Mouse (Mus musculus): ENCODE measurements around the gene Ubac2.

The Ubac2 gene

DNA sequence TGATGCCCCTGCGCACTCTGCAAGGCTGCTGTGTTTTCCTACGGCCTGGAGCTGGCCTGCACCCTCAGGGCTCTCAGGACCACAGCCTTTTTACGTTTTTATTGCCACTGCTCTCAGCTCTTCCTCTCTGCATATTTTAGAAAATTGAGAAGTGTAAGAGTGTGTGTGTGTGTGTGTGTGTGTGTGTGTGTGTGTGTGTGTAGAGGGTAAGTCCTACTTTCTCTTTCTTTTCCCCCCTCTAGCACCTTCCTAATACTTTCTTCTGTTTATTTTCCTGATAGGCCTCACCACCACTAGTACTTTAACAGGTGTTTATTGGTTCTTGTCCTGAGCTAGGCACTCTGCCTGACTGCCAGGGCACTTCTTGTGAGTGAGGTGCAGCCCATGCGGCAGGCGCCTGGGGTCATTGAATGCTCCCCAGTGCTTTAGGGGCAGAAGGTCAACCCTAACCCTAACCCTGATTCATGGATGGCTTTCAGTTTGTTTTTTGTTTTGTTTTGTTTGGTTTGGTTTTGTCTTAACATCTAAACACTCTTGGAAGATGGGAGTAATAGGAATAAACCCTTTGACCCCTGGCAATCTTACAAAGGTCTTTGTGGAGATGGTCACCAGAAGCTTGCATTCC lies 16.2 kb downstream of the Ubac2 start:
- DNase-seq (ENCODE audit: extremely low spot score), result no peak

DNA sequence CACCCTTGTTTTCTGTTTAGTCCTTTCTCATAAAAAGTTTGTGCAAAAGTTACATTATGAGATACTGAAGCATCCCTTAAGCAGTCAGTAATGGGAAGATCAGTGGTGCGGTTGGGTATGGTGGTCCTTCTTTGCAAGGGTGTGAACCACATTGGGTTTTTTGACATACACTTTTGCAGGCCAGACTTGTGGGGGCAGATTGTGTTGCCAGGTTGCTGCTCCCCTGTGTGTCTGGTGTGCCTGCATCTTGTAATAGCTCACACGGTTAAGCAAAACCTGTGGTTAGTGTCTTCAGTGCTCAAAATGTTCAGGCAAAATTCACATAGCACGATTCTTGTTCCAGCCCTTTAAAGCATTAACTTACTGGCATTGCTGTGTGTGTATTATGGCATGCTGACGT lies 16.9 kb downstream of the Ubac2 start:
- DNase-seq (ENCODE audit: extremely low spot score), result no peak

DNA sequence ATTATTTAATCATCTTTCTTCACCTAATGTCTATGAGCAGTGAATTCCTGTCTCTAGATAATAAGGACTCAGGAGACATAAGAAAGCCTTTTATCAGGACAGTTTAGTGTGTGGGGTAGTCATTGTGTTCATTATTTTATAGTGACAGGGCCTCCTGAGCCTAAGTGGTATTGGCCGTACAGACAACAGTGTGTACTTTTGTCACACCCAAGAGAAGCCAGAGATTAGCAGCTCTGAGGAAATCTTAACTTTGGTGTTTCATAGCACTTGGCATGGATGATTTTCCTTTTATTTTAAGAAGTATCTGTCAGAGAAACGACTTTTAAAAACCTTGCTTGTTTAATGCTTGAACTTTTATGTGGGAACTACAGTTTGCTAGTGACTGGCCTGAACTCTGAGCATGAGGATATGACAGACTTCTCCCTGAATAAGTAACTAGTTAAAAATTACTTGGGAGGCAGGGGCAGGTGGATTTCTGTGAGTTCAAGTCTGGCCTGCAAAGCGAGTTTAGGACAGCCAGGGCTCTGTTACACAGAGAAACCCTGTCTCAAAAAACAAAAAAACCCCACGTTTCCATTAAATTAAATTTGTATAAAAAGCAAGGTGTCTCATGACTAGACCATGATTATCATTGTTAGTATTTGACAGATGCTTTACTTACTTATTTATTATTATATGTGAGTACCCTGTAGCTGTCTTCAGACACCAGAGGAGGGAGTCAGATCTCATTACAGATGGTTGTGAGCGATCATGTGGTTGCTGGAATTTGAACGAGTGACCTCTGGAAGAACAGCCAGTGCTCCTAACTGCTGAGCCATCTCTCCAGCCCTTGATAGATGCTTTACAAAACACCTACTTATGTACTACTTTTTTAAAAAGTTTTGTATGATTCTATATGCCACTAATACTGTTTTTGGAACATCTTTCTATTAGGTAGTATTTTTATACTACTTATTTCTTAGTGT lies 18.0 kb downstream of the Ubac2 start:
- no peak for DNase-seq (ENCODE audit: extremely low spot score)

DNA sequence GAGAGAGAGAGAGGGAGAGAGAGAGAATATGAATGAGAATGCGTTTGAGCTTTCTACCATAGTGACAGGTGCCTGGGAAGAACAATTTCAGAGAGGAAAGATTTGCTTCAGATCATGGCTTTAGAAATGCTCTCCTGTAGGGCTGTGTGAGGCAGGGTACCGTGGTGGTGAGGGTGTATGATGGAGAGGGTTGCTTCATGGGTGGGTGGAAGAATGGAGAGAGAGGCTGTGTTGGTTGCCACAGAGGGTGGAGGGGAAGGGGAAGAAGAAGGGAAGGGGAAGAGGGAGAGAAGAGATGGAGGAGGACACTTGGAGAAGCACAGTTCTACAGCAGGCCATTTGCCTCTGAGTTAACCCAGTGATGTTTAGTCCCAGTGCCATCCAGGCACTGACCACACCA lies 19.4 kb downstream of the Ubac2 start:
- DNase-seq (ENCODE audit: extremely low spot score), result no peak

DNA sequence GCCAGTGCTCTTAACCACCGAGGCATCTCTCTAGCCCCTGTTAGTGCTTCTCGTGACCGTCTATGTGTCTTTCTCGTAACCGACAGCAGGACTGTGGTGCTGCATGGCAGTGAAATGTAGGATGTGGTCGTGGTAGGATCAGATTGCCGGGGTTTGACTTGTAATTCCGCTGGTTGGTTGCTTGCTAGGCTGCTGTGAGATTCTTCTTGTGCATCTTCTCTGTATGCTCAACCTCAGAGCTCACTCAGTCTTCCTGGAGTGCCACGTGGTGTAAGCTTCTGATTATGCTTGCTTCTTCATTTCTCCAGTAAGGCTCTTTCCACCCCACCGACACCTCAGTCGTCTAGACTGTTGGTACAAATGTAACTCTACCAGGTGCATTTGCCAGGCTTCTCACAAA lies 20.1 kb downstream of the Ubac2 start:
- DNase-seq (ENCODE audit: extremely low spot score), result no peak

DNA sequence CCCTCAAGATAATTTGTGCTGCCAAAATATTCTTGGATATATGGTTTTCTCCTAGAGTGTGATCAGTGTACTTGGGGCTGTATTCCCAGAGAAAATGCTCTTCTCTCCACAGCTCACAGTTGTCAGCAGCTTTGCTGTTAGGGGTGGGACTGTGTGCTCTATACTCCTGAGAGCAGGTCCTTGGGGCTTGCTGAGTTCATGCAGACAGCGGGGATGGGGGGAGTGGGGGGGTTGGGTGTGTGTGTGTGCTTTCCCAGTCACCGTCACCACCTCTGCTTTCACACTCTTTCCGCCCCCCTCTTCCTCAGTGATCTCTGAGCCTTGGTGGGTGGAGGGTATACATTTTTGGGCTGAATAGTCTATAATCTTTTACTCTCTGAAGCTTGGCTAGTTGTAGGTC lies 20.7 kb downstream of the Ubac2 start:
- DNase-seq (ENCODE audit: extremely low spot score), result no peak

DNA sequence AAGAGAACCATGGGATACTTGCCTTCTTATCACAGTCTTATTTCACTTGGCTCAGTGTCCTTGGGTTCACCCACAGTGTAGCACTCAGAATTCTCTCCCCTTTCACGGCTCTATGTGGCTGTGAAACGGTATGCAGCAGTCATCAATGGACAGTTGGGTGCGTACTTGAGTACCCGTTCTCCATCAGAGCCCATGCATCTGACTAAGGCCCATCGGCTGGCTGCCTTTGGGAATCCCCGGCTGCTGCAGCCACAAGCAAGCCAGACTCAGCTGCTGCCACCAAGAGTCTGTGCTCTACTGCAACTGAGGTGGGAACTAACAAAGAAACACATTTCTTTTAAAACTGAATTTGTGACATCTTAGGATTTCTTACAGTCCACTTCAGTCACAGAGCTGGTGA lies 23.1 kb downstream of the Ubac2 start:
- DNase-seq (ENCODE audit: extremely low spot score), result no peak

DNA sequence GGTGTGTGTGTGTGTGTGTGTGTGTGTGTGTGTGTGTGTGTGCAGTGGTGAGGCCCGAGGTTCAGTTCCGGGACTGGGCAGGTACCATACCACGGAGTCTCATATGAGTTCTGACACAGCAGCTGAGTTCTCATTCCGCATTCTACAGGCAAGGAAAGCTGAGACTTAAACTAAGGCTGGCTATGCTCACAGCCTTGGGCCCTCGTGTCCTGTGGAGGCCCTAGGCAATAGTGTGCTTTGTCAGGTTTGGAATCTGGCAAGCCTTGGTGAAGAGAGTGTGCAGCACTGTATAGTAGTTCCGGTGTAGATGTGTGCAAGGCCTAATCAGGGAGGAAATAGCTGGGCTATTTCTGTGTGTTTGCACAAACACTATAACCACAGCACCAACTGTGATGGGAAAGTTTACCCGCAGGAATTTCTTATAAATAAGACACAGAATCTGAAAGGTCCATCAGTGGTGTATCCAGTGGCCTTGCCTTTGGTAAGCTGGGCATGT lies 25.0 kb downstream of the Ubac2 start:
- no peak for DNase-seq (ENCODE audit: extremely low spot score)

DNA sequence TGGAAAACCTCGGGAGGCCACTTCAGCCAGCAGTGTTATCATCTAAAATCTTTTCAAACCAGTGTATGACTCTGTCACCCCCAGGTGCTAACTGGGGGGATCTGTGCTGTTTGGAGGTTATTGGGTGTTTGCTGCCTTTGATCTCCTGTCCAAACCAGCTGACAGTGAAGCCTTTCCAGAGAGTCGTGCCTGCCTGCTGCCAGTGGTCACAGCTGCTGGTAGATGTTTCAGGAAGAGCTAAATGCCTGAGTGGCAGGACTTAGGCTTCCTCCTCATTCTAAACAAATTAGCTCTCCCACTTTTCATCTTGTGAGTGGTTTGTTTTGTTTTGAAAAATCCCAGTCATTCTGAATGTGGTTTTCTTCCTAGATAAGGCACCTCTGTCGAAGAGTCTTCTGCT lies 26.3 kb downstream of the Ubac2 start:
- DNase-seq (ENCODE audit: extremely low spot score), result no peak

DNA sequence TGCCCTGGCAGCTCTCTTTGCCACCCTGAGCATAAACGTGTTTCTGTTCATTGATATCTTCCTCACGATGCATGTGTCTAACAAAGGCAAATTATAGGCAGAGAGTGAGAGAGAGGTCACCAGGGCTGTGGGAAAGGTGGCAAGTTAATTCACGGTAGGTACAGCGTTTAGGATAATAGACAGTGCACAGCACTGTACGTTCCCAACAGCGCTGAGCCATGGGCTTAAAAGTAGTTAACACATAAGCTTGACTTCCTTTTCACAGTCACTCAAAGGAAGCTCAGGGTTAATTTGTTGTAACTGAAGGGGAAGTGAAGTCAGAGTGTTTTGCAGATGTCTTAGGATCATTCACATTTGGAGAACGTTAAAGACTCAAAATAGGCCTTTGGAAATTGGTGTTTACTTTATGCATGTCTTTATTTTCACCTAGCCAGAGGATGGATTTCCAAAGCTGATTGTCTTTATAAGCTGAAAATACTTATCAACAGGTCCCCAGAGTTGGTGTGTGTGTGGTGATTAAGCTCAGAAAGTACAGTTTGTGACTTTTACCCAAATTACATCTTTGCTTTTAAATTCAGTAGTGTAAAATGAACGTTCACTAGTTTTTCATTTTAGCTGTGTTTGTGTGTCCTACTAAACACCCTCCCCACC lies 28.0 kb downstream of the Ubac2 start:
- no peak for DNase-seq (ENCODE audit: extremely low spot score)

DNA sequence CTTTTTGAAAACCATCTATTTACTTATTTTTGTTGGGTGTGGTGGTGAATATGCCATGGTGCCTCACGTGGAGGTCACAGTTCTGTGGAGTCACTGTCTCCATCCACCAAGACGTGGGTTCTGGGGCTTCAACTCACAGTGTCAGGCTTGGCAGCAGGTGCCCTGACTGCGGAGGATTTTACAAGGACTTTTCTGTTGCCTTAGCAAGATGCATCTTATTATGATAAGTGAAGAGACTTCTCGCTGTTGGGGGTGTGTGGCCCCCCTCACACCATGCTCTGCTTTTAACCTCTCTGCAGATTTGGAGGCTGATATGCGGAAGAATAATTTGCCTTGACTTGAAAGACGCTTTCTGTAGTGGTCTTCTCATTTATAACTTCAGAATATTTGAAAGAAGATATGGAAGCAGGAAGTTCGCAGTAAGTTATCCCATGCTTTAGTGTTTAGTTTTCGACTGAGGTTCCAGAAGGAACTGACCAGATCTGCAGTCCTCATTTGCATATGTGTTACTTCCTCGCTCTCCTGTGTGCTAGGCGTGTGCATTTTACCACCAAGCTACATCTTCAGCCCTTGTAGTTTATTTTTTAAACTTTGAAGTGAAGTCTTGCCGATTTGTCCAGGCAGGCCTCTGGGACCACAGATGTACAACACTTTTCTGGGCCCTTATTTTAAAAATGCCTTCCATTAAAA lies 28.7 kb downstream of the Ubac2 start:
- DNase-seq (ENCODE audit: extremely low spot score), result no peak

DNA sequence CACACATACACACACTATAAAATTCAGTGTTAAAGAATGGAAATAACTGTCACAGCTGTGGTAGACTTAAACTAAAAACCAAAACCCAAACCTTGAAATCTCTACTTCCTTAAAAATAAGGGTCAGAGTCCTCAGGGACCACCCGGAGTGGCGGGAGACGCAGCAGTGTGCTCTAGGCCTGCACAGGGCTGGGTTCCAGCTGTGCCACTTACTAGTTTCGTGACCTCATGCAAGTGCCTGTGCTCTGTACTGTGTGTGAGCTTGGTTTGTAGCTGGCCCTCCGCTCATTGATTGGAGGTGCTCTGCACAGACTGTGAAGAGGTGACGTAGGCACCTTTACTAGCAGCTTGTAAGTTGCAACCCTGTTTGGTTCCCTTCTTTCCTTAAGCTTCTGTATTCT lies 31.4 kb downstream of the Ubac2 start:
- no peak for DNase-seq (ENCODE audit: extremely low spot score)

DNA sequence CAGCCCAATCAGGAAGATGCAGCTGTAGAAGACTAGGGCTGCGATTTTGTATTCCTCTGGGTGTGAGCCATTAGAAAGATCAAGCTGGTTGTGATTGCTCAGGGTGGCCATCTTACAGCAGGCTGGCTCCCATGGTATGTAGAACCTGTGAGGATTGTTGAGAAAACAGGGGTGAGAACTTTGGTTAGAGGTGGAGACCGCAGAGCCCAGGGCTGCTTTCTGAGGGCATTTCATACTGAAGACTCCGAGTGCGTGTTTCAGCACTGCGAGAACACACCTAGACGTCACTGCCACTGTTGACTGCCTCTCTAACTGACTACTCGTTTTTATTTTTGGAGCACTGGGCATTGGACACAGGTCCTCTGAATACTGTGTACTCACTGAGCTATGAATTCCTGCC lies 34.1 kb downstream of the Ubac2 start:
- DNase-seq (ENCODE audit: extremely low spot score), result no peak

DNA sequence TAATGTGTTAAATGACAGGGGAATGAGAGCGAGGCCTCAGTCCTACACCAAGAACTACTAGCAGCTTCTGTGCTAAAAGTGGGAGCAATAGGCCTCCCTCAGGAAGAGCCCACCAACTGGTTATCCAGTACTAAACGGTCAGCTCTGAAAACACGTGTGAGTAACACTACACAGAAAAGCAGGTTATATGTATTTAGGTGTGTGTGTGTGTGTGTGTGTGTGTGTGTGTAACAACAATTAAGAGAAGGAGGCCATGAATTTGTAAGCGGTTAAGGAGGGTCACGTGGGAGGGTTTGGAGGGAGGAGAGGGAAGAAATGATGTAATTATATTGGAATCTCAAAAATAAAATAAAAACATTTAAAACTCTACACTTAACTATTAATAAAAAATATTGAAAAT lies 36.7 kb downstream of the Ubac2 start:
- DNase-seq (ENCODE audit: extremely low spot score), result no peak

DNA sequence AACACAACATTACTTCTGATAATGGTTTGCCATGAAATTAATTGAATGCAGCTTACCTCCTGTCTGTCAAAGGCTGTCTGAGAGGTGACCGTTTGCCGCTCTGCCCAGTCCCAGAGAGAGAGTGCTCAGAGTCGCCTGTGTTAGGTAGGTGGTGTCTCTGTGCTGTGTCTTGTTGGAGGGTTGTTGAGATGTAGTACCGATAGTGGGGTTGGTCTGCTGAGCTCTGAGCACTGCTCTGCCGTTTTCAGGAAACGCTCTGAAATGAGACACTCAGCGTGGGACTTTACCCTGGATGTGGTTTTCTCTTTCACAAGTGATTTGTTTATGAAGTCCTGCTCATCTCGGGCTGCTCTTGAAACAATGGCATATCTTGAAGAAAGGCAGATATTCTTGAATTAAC lies 37.2 kb downstream of the Ubac2 start, which contains the start of gene Gpr18:
Gene Gpr18, minus strand, starts transcription at position 161 of the 400 bp plus-strand sequence.
- no peak for DNase-seq (ENCODE audit: extremely low spot score)

DNA sequence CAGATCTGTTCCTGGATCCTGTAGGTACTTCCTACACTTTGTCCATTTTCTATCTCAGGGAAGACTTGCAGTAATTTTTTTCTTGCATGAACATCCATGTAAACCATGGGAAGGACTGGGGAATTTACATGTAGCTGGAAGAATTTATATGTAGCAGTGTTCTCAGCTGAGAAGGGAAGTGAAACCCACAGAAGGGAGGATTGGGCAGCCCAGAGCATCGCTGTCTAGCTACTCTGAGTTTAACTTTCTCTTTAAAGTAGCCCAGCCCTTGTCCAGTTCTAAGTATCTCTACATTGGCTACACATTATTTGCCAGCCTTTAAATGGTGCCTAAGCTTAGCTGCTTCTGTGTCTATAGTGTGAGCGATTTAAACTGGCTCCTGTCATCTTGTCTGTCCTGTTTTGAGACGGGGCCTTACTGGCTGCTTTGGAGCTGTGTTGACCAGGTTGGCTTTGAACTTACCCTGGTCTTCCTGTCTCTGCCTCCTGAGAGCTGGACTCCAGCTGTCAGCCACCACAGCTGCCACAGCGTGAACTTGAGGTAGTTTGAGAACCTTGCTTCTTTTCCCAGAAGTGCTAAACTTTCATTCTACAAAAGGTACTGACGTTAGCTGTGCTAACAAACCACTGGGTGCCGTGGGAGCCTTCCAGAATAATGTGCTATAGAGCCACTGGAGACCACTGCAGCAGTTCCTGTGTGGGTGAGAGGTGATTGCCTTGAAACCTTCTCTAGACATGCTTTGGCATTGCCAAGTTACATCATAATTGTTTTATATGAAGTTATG lies 38.1 kb downstream of the Ubac2 start:
- no peak for DNase-seq (ENCODE audit: extremely low spot score)

DNA sequence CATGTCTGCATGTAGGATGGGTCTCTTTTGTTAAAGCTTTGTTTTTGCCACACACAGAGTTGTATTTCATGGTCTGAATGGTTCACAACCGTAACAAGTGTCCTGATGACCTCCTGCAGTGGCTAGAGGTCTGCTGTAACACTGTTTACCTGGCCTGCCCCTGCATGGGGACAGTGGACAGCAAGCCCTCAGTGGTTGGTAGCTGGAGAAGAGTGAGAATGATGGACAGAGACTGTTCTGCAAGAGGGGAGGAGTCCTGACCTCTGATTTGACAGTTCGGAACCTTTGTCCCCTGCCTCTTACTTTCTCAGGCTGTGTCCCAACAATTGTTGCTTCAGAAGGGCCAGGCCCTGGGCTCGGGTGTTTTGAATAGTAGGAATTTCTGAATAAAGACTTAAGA lies 39.8 kb downstream of the Ubac2 start:
- no peak for DNase-seq (ENCODE audit: extremely low spot score)

DNA sequence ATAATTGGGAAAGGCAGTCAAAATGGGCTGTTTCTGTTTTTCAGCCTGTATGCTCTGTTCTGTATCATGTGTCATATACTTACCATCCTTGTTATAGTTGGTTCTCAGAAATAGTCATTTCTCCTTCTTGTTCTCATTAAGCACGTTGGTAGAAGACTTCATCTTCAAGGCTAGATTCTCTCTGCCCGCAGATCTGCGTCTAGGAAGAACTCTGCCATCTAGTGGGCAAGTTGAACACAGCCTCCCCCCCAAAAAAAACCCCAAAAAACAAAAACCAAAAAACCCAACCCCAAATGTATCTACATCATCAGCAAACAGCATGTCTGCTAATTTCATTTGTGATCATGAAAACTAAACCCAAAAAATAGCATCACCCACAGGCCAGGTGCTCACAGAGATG lies 41.3 kb downstream of the Ubac2 start:
- peak; percentile 12 for DNase-seq (ENCODE audit: extremely low spot score)

DNA sequence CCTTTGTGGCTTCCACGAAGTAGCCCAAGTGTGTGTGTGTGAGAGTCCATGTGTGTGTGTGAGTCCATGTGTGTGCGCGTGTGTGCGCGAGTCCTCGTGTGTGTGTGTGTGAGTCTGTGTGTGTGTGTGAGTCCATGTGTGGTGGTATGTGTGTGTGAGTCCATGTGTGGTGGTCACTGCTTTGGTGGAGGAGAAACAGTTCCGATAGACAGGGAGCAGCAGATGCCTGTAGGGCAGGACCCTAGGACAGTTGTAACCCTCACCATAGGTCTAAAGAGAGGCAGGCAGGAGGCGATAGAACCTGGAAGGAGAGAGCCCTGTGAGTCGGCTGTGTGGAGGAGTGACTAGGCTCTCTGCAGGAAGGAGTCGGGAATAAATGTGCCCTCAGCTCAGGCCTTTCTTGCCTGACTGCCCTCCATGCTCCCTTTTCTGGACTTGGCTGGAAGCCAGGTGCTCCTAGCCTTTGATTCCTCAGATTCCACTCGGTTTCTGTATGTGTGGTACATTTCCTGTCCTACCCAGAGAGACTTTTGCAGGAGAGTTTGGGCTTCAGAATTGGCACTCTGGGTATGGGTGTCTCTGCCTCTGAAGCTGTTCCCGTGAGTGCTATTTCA lies 42.2 kb downstream of the Ubac2 start:
- no peak for DNase-seq (ENCODE audit: extremely low spot score)

DNA sequence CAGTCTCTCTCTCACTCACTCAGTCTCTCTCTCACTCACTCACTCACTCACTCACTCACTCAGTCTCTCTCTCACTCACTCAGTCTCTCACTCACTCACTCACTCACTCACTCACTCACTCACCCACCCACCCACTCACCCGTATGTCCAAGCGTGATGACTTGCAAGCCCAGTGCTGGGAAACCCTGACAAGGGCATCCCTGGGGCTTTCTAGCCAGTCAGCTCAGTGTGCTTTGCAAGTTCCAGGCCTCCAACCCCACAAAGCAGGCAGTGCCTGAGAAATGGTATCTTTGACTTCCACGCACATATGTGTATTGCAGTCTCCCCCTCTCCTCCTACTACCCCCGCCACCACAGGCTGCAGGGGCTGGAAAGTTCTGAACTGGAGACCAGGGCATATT lies 43.6 kb downstream of the Ubac2 start:
- DNase-seq (ENCODE audit: extremely low spot score), result no peak

DNA sequence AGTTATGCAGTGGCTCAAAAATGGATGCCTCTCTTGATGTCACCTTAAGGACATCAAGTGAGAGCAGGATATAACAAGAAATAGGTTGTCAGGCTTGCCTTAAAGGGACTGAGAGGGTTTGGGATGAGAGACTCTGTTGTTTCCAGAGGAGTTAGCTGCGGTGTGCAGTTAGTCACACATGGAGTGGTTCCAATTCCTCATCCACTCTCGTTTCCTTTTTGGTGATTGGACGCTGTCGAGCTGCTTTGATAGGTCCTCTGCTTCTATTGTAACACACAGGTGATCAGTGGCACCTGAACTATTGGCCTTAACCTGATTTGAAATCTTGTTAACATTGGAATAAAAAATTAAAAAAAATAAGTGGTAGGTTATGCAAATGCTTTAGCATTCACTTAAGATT lies 44.3 kb downstream of the Ubac2 start:
- DNase-seq (ENCODE audit: extremely low spot score), result no peak

Data from embryo, embryonic 9.5 days (tissue).